Mouse (Mus musculus): ENCODE data around the gene Ehmt2. TPM values are rescaled to one million over a fixed set of nuclear protein-coding genes. Genes with fewer than 3 reads are reported as not detected.

Ehmt2 gene
- polyA plus RNA-seq, 1 experiment from 2014 or later, result 17.7 TPM

Small RNA genes lying within 50 kb of the gene (microRNA-seq; reads per million reads assigned to microRNA genes)
- gene Mir6972, result 0.88 reads per million

Other genes with a start within 250 kb of the Ehmt2 start
- 0.05 and 0.08 TPM in 2 replicates for gene Tnxb, start 227.9 kb upstream of the Ehmt2 start, polyA plus RNA-seq (2015; fragmentation: Nextera tagmentation; extraction: Ambion mirVana)
- gene C4b, start 154.6 kb upstream of the Ehmt2 start, polyA plus RNA-seq (2015; fragmentation: Nextera tagmentation; extraction: Ambion mirVana), result 1.2 and 1.4 TPM in 2 replicates
- gene Cyp21a1, start 93.9 kb upstream of the Ehmt2 start, polyA plus RNA-seq (2015; fragmentation: Nextera tagmentation; extraction: Ambion mirVana), result not detected in 2 replicates
- gene Stk19, start 61.5 kb upstream of the Ehmt2 start, polyA plus RNA-seq (2015; fragmentation: Nextera tagmentation; extraction: Ambion mirVana), result 19.9 and 20.2 TPM in 2 replicates
- 28.6 and 30.9 TPM in 2 replicates for gene Dxo, start 61.5 kb upstream of the Ehmt2 start, polyA plus RNA-seq (2015; fragmentation: Nextera tagmentation; extraction: Ambion mirVana)
- gene Skiv2l, start 48.3 kb upstream of the Ehmt2 start, polyA plus RNA-seq (2015; fragmentation: Nextera tagmentation; extraction: Ambion mirVana), result 24.0 and 26.1 TPM in 2 replicates
- 60.1 and 65.1 TPM in 2 replicates for gene Nelfe, start 48.1 kb upstream of the Ehmt2 start, polyA plus RNA-seq (2015; fragmentation: Nextera tagmentation; extraction: Ambion mirVana)
- 118 and 133 TPM in 2 replicates for gene Cfb, start 36.0 kb upstream of the Ehmt2 start, polyA plus RNA-seq (2015; fragmentation: Nextera tagmentation; extraction: Ambion mirVana)
- gene Zbtb12, start 19.0 kb upstream of the Ehmt2 start, polyA plus RNA-seq (2015; fragmentation: Nextera tagmentation; extraction: Ambion mirVana), result 0.54 and 0.80 TPM in 2 replicates
- 0.17 TPM in 1 of 2 replicates, not detected in the other for gene Gm20547, start 16.4 kb upstream of the Ehmt2 start, polyA plus RNA-seq (2015; fragmentation: Nextera tagmentation; extraction: Ambion mirVana)
- 11.1 and 11.7 TPM in 2 replicates for gene C2, start 204 bp upstream of the Ehmt2 start, polyA plus RNA-seq (2015; fragmentation: Nextera tagmentation; extraction: Ambion mirVana)
- gene Slc44a4, start 16.0 kb downstream of the Ehmt2 start, polyA plus RNA-seq (2015; fragmentation: Nextera tagmentation; extraction: Ambion mirVana), result 1.5 TPM in 2 replicates
- 14.2 and 15.2 TPM in 2 replicates for gene Neu1, start 32.8 kb downstream of the Ehmt2 start, polyA plus RNA-seq (2015; fragmentation: Nextera tagmentation; extraction: Ambion mirVana)
- gene Hspa1b, start 60.8 kb downstream of the Ehmt2 start, polyA plus RNA-seq (2015; fragmentation: Nextera tagmentation; extraction: Ambion mirVana), result 0.07 and 0.15 TPM in 2 replicates
- gene Gm20481, start 71.4 kb downstream of the Ehmt2 start, polyA plus RNA-seq (2015; fragmentation: Nextera tagmentation; extraction: Ambion mirVana), result not detected in 2 replicates
- gene Hspa1a, start 73.7 kb downstream of the Ehmt2 start, polyA plus RNA-seq (2015; fragmentation: Nextera tagmentation; extraction: Ambion mirVana), result 2.1 and 2.3 TPM in 2 replicates
- gene Hspa1l, start 74.2 kb downstream of the Ehmt2 start, polyA plus RNA-seq (2015; fragmentation: Nextera tagmentation; extraction: Ambion mirVana), result 0.10 and 0.34 TPM in 2 replicates
- gene Lsm2, start 83.4 kb downstream of the Ehmt2 start, polyA plus RNA-seq (2015; fragmentation: Nextera tagmentation; extraction: Ambion mirVana), result 163 and 178 TPM in 2 replicates
- gene Vars, start 102.5 kb downstream of the Ehmt2 start, polyA plus RNA-seq (2015; fragmentation: Nextera tagmentation; extraction: Ambion mirVana), result 110 and 112 TPM in 2 replicates
- 0.08 TPM in 2 replicates for gene Vwa7, start 118.1 kb downstream of the Ehmt2 start, polyA plus RNA-seq (2015; fragmentation: Nextera tagmentation; extraction: Ambion mirVana)
- 2.5 and 2.8 TPM in 2 replicates for gene Sapcd1, start 129.5 kb downstream of the Ehmt2 start, polyA plus RNA-seq (2015; fragmentation: Nextera tagmentation; extraction: Ambion mirVana)
- 3.2 and 3.4 TPM in 2 replicates for gene Msh5, start 148.3 kb downstream of the Ehmt2 start, polyA plus RNA-seq (2015; fragmentation: Nextera tagmentation; extraction: Ambion mirVana)
- gene Clic1, start 151.5 kb downstream of the Ehmt2 start, polyA plus RNA-seq (2015; fragmentation: Nextera tagmentation; extraction: Ambion mirVana), result 141 and 147 TPM in 2 replicates
- gene Ddah2, start 160.6 kb downstream of the Ehmt2 start, polyA plus RNA-seq (2015; fragmentation: Nextera tagmentation; extraction: Ambion mirVana), result 28.9 and 30.6 TPM in 2 replicates
- gene Ly6g6c, start 166.9 kb downstream of the Ehmt2 start, polyA plus RNA-seq (2015; fragmentation: Nextera tagmentation; extraction: Ambion mirVana), result 0.25 and 0.31 TPM in 2 replicates
- 4.1 and 5.2 TPM in 2 replicates for gene Mpig6b, start 167.7 kb downstream of the Ehmt2 start, polyA plus RNA-seq (2015; fragmentation: Nextera tagmentation; extraction: Ambion mirVana)
- gene Ly6g6e, start 178.4 kb downstream of the Ehmt2 start, polyA plus RNA-seq (2015; fragmentation: Nextera tagmentation; extraction: Ambion mirVana), result 0.13 and 0.23 TPM in 2 replicates
- gene Ly6g6d, start 179.6 kb downstream of the Ehmt2 start, polyA plus RNA-seq (2015; fragmentation: Nextera tagmentation; extraction: Ambion mirVana), result 0.35 and 0.47 TPM in 2 replicates
- 7.2 and 7.3 TPM in 2 replicates for gene Ly6g6f, start 187.1 kb downstream of the Ehmt2 start, polyA plus RNA-seq (2015; fragmentation: Nextera tagmentation; extraction: Ambion mirVana)
- gene Abhd16a, start 190.8 kb downstream of the Ehmt2 start, polyA plus RNA-seq (2015; fragmentation: Nextera tagmentation; extraction: Ambion mirVana), result 51.0 and 54.9 TPM in 2 replicates
- gene Ly6g5c, start 209.8 kb downstream of the Ehmt2 start, polyA plus RNA-seq (2015; fragmentation: Nextera tagmentation; extraction: Ambion mirVana), result not detected in 2 replicates
- 0.21 and 0.28 TPM in 2 replicates for gene Ly6g5b, start 217.0 kb downstream of the Ehmt2 start, polyA plus RNA-seq (2015; fragmentation: Nextera tagmentation; extraction: Ambion mirVana)
- gene Gpank1, start 223.0 kb downstream of the Ehmt2 start, polyA plus RNA-seq (2015; fragmentation: Nextera tagmentation; extraction: Ambion mirVana), result 14.1 and 14.8 TPM in 2 replicates
- 176 and 182 TPM in 2 replicates for gene Csnk2b, start 223.6 kb downstream of the Ehmt2 start, polyA plus RNA-seq (2015; fragmentation: Nextera tagmentation; extraction: Ambion mirVana)
- 3.1 and 3.6 TPM in 2 replicates for gene D17H6S53E, start 227.9 kb downstream of the Ehmt2 start, polyA plus RNA-seq (2015; fragmentation: Nextera tagmentation; extraction: Ambion mirVana)
- 553 and 573 TPM in 2 replicates for gene Apom, start 233.6 kb downstream of the Ehmt2 start, polyA plus RNA-seq (2015; fragmentation: Nextera tagmentation; extraction: Ambion mirVana)
- 22.4 and 27.4 TPM in 2 replicates for gene Bag6, start 236.7 kb downstream of the Ehmt2 start, polyA plus RNA-seq (2015; fragmentation: Nextera tagmentation; extraction: Ambion mirVana)